ENCODE assay signal across 37 mouse cellular contexts in genomic region chr3:117010182-117010581, GRCm38 (mm10). TPM values are rescaled to one million over a fixed set of nuclear protein-coding genes. Genes with fewer than 3 reads are reported as not detected.
"Had no signal": no experiment of that assay in that cellular context is flagged by ENCODE, and none has a peak within 500 bp of the region (broad histone marks: within the 10 kb centered on the region; RNA-seq: fewer than 3 reads in every experiment).

No protein-coding gene starts in this region.

- H3K27me3 ChIP-seq: heart, embryonic 12.5 days; intestine, embryonic 15.5 days; limb, embryonic 13.5 days; limb, embryonic 15.5 days; liver, embryonic 12.5 days had no signal

- H3K4me3 ChIP-seq: gastrocnemius, adult 2 months; heart, embryonic 10.5 days; heart, embryonic 12.5 days; intestine, embryonic 15.5 days; limb, embryonic 13.5 days; limb, embryonic 15.5 days; liver, embryonic 12.5 days had no signal

- H3K9me3 ChIP-seq: heart, embryonic 10.5 days; heart, embryonic 12.5 days; intestine, embryonic 15.5 days; limb, embryonic 13.5 days; limb, embryonic 15.5 days; liver, embryonic 12.5 days had no signal

- H3K4me2 ChIP-seq: heart, embryonic 12.5 days; intestine, embryonic 15.5 days; limb, embryonic 13.5 days; limb, embryonic 15.5 days; liver, embryonic 12.5 days had no signal

- H3K27ac ChIP-seq: gastrocnemius, adult 2 months; heart, embryonic 10.5 days; intestine, embryonic 15.5 days; limb, embryonic 13.5 days; limb, embryonic 15.5 days; liver, embryonic 12.5 days; liver, embryonic 14.5 days had no signal

- DNase-seq: gastrocnemius, adult 2 months; gastrocnemius, postnatal 10 days; gastrocnemius, postnatal 25 days; heart, adult 18-20 months; heart, postnatal 10 days; heart, postnatal 4 days; kidney, adult 18-20 months; kidney, adult 8-10 months; kidney, postnatal 10 days; kidney, postnatal 25 days; kidney, postnatal 4 days; left cerebral cortex, postnatal 4 days had no signal

- H3K9ac ChIP-seq: heart, embryonic 12.5 days; intestine, embryonic 15.5 days; limb, embryonic 13.5 days; limb, embryonic 15.5 days; liver, embryonic 12.5 days; liver, embryonic 14.5 days had no signal

- H3K4me1 ChIP-seq: heart, embryonic 10.5 days; heart, embryonic 12.5 days; intestine, embryonic 15.5 days; limb, embryonic 13.5 days; limb, embryonic 15.5 days; liver, embryonic 12.5 days had no signal

- ATAC-seq: inflammation-experienced regulatory T-cells, adult 6 months; intestine, embryonic 15.5 days; intestine, postnatal 0 days; liver, embryonic 12.5 days had no signal

- H3K36me3 ChIP-seq: heart, embryonic 10.5 days; heart, embryonic 12.5 days; intestine, embryonic 15.5 days; limb, embryonic 13.5 days; limb, embryonic 15.5 days; liver, embryonic 12.5 days had no signal

RNA-seq across cellular contexts. Expression of gene Palmd, which starts 41.4 kb away (rescaled TPM):
- total RNA-seq: granulocyte monocyte progenitor cell, adult 5-6 weeks had no signal
- polyA plus RNA-seq: inflammation-experienced regulatory T-cells, adult 6 months had no signal

RNA-seq across cellular contexts. Expression of gene 4930455H04Rik, which starts 42.1 kb away (rescaled TPM):
- total RNA-seq: gastrocnemius, postnatal 25 days; gastrocnemius, postnatal 4 days; granulocyte monocyte progenitor cell, adult 5-6 weeks; heart, adult 8-10 months; heart, postnatal 25 days; layer of hippocampus, adult 18-20 months; layer of hippocampus, postnatal 10 days; layer of hippocampus, postnatal 25 days; left cerebral cortex, adult 8-10 months; left cerebral cortex, postnatal 10 days; left cerebral cortex, postnatal 25 days; left cerebral cortex, postnatal 4 days had no signal
- polyA plus RNA-seq: frontal cortex, adult 2 months; heart, embryonic 10.5 days; heart, embryonic 12.5 days; heart, embryonic 14.5 days; inflammation-experienced regulatory T-cells, adult 6 months; intestine, embryonic 15.5 days; intestine, postnatal 0 days; kidney, embryonic 14.5 days; kidney, embryonic 16.5 days; limb, embryonic 13.5 days; limb, embryonic 15.5 days; liver, adult 2 months; liver, embryonic 12.5 days; liver, embryonic 14.5 days; liver, embryonic 16.5 days had no signal
